Mouse (Mus musculus): Measurements from ENCODE around the gene Olfr250. TPM values are rescaled to one million over a fixed set of nuclear protein-coding genes. Genes with fewer than 3 reads are reported as not detected.
"Not testable (repeated sequence)": the region's sequence is repeated elsewhere in the genome, so short reads cannot be mapped to it uniquely, and the experiment has no call there.

The Olfr250 gene
- polyA plus RNA-seq (2011; ENCODE audit: insufficient read length, low read depth, missing spikeins), result not detected in 2 replicates

GRCm38 (mm10) chr9:38366596-38366995, at the start of gene Olfr250:
Olfr250 (plus strand) TSS chr9:38366896.
- no peak within 1 kb of the TSS for H3K27ac ChIP-seq (ENCODE audit: insufficient read depth, low read length)
- TF ChIP-seq CTCF (IDR thresholded peaks at IDR 0.05; ENCODE audit: borderline replicate concordance, insufficient read depth, low read length) (no peak), POLR2A (IDR thresholded peaks at IDR 0.05; ENCODE audit: low read depth, low read length) (no peak)
- H3K4me3 ChIP-seq (ENCODE audit: insufficient read depth, low read length), result no peak within 1 kb of the TSS
- no peaks in the 10 kb centered on the region for H3K4me1 ChIP-seq (ENCODE audit: control insufficient read depth, insufficient read depth, low read length)

GRCm38 (mm10) chr9:38328760-38329159, 37.9 kb upstream of the Olfr250 start, which contains the start of gene Olfr25:
Olfr25 (plus strand) TSS chr9:38329060.
- H3K4me1 ChIP-seq (ENCODE audit: control insufficient read depth, insufficient read depth, low read length), result no peaks in the 10 kb centered on the region
- H3K27ac ChIP-seq (ENCODE audit: insufficient read depth, low read length), result no peak within 1 kb of the TSS
- TF ChIP-seq CTCF (IDR thresholded peaks at IDR 0.05; ENCODE audit: borderline replicate concordance, insufficient read depth, low read length), result no peak
- no peak for TF ChIP-seq POLR2A (IDR thresholded peaks at IDR 0.05; ENCODE audit: low read depth, low read length)
- H3K4me3 ChIP-seq (ENCODE audit: insufficient read depth, low read length), result no peak within 1 kb of the TSS

- Histone ChIP-seq H3K27ac (ENCODE audit: insufficient read depth, low read length) (no peak within 1 kb of the TSS), H3K4me3 (ENCODE audit: insufficient read depth, low read length) (no peak within 1 kb of the TSS), H3K4me1 (ENCODE audit: control insufficient read depth, insufficient read depth, low read length) (no peaks in the 10 kb centered on the region)
- TF ChIP-seq CTCF (IDR thresholded peaks at IDR 0.05; ENCODE audit: borderline replicate concordance, insufficient read depth, low read length) (no peak), POLR2A (IDR thresholded peaks at IDR 0.05; ENCODE audit: low read depth, low read length) (no peak)
Measured at GRCm38 (mm10) chr9:38348111-38348510, 18.6 kb upstream of the Olfr250 start, which contains the start of gene Olfr898. Olfr898 (plus strand) TSS chr9:38348411.

GRCm38 (mm10) chr9:38376786-38377185, 10.1 kb downstream of the Olfr250 start, which contains the start of gene Olfr251:
Olfr251 (plus strand) TSS chr9:38377086.
- TF ChIP-seq POLR2A (IDR thresholded peaks at IDR 0.05; ENCODE audit: low read depth, low read length) (no peak), CTCF (IDR thresholded peaks at IDR 0.05; ENCODE audit: borderline replicate concordance, insufficient read depth, low read length) (no peak)
- Histone ChIP-seq H3K27ac (ENCODE audit: insufficient read depth, low read length) (no peak within 1 kb of the TSS), H3K4me1 (ENCODE audit: control insufficient read depth, insufficient read depth, low read length) (no peaks in the 10 kb centered on the region), H3K4me3 (ENCODE audit: insufficient read depth, low read length) (no peak within 1 kb of the TSS)

GRCm38 (mm10) chr9:38401398-38401797, 34.7 kb downstream of the Olfr250 start, which contains the start of gene Olfr147:
Olfr147 (plus strand) TSS chr9:38401698.
- Histone ChIP-seq H3K4me3 (ENCODE audit: insufficient read depth, low read length) (no peak within 1 kb of the TSS), H3K4me1 (ENCODE audit: control insufficient read depth, insufficient read depth, low read length) (no peaks in the 10 kb centered on the region), H3K27ac (ENCODE audit: insufficient read depth, low read length) (no peak within 1 kb of the TSS)
- TF ChIP-seq POLR2A (IDR thresholded peaks at IDR 0.05; ENCODE audit: low read depth, low read length) (no peak), CTCF (IDR thresholded peaks at IDR 0.05; ENCODE audit: borderline replicate concordance, insufficient read depth, low read length) (no peak)

GRCm38 (mm10) chr9:38407502-38407901, 40.8 kb downstream of the Olfr250 start:
- H3K4me3 ChIP-seq (ENCODE audit: insufficient read depth, low read length); H3K27ac ChIP-seq (ENCODE audit: insufficient read depth, low read length); H3K4me1 ChIP-seq (ENCODE audit: control insufficient read depth, insufficient read depth, low read length): not testable (repeated sequence)

- H3K4me1 ChIP-seq (ENCODE audit: control insufficient read depth, insufficient read depth, low read length); H3K27ac ChIP-seq (ENCODE audit: insufficient read depth, low read length); H3K4me3 ChIP-seq (ENCODE audit: insufficient read depth, low read length): not testable (repeated sequence)
Measured at GRCm38 (mm10) chr9:38413502-38413901, 46.8 kb downstream of the Olfr250 start.

Other genes starting within 250 kb of the Olfr250 start
- gene Olfr890, start 224.4 kb upstream of the Olfr250 start, polyA plus RNA-seq (2011; ENCODE audit: insufficient read length, low read depth, missing spikeins), result not detected in 2 replicates
- not detected in 2 replicates for gene Olfr891, start 186.1 kb upstream of the Olfr250 start, polyA plus RNA-seq (2011; ENCODE audit: insufficient read length, low read depth, missing spikeins)
- gene Olfr893, start 158.5 kb upstream of the Olfr250 start, polyA plus RNA-seq (2011; ENCODE audit: insufficient read length, low read depth, missing spikeins), result not detected in 2 replicates
- gene Olfr894, start 148.8 kb upstream of the Olfr250 start, polyA plus RNA-seq (2011; ENCODE audit: insufficient read length, low read depth, missing spikeins), result not detected in 2 replicates
- not detected in 2 replicates for gene Olfr143, start 114.1 kb upstream of the Olfr250 start, polyA plus RNA-seq (2011; ENCODE audit: insufficient read length, low read depth, missing spikeins)
- not detected in 2 replicates for gene Olfr895, start 99.0 kb upstream of the Olfr250 start, polyA plus RNA-seq (2011; ENCODE audit: insufficient read length, low read depth, missing spikeins)
- not detected in 2 replicates for gene Olfr896-ps1, start 75.8 kb upstream of the Olfr250 start, polyA plus RNA-seq (2011; ENCODE audit: insufficient read length, low read depth, missing spikeins)
- not detected in 2 replicates for gene Olfr25, start 37.8 kb upstream of the Olfr250 start, polyA plus RNA-seq (2011; ENCODE audit: insufficient read length, low read depth, missing spikeins)
- not detected in 2 replicates for gene Olfr898, start 18.5 kb upstream of the Olfr250 start, polyA plus RNA-seq (2011; ENCODE audit: insufficient read length, low read depth, missing spikeins)
- not detected in 2 replicates for gene Olfr251, start 10.2 kb downstream of the Olfr250 start, polyA plus RNA-seq (2011; ENCODE audit: insufficient read length, low read depth, missing spikeins)
- gene Olfr147, start 34.8 kb downstream of the Olfr250 start, polyA plus RNA-seq (2011; ENCODE audit: insufficient read length, low read depth, missing spikeins), result not detected in 2 replicates
- not detected in 2 replicates for gene Olfr901, start 62.6 kb downstream of the Olfr250 start, polyA plus RNA-seq (2011; ENCODE audit: insufficient read length, low read depth, missing spikeins)
- gene Olfr902, start 80.8 kb downstream of the Olfr250 start, polyA plus RNA-seq (2011; ENCODE audit: insufficient read length, low read depth, missing spikeins), result not detected in 2 replicates
- not detected in 2 replicates for gene Olfr904, start 96.2 kb downstream of the Olfr250 start, polyA plus RNA-seq (2011; ENCODE audit: insufficient read length, low read depth, missing spikeins)
- gene Olfr905, start 104.2 kb downstream of the Olfr250 start, polyA plus RNA-seq (2011; ENCODE audit: insufficient read length, low read depth, missing spikeins), result 0.12 and 0.32 TPM in 2 replicates
- gene Olfr906, start 120.2 kb downstream of the Olfr250 start, polyA plus RNA-seq (2011; ENCODE audit: insufficient read length, low read depth, missing spikeins), result not detected in 2 replicates
- gene Olfr907, start 128.9 kb downstream of the Olfr250 start, polyA plus RNA-seq (2011; ENCODE audit: insufficient read length, low read depth, missing spikeins), result not detected in 2 replicates
- not detected in 2 replicates for gene Olfr911-ps1, start 154.7 kb downstream of the Olfr250 start, polyA plus RNA-seq (2011; ENCODE audit: insufficient read length, low read depth, missing spikeins)
- gene Olfr910, start 171.0 kb downstream of the Olfr250 start, polyA plus RNA-seq (2011; ENCODE audit: insufficient read length, low read depth, missing spikeins), result not detected in 2 replicates
- gene Olfr912, start 213.3 kb downstream of the Olfr250 start, polyA plus RNA-seq (2011; ENCODE audit: insufficient read length, low read depth, missing spikeins), result 0.18 TPM in 1 of 2 replicates, not detected in the other
- gene Olfr913, start 225.9 kb downstream of the Olfr250 start, polyA plus RNA-seq (2011; ENCODE audit: insufficient read length, low read depth, missing spikeins), result not detected in 2 replicates
- gene Olfr914, start 238.2 kb downstream of the Olfr250 start, polyA plus RNA-seq (2011; ENCODE audit: insufficient read length, low read depth, missing spikeins), result not detected in 2 replicates